Mouse (Mus musculus) CH12.LX (cell line): ENCODE measurements around the gene Lrrc75a.

Experiments used
- CTCF ChIP-seq, 2 experiments: IDR thresholded peaks in 1 of 2; conservative IDR thresholded peaks in 1 of 2; 2 replicates each; pipeline ENCODE4 v1.5.1; 2011 to 2012; ENCODE audit warnings: low read depth in 2 of 2, low read length in 2 of 2, improper control_type of control experiment in 1 of 2, inconsistent platforms in 1 of 2, mild to moderate bottlenecking in 1 of 2, moderate library complexity in 1 of 2
- EP300 ChIP-seq: IDR thresholded peaks from 2 replicates; pipeline ENCODE4 v1.6.1; 2011; ENCODE audit warnings: low read length, improper control_type of control experiment
- MAX ChIP-seq: IDR thresholded peaks from 2 replicates; pipeline ENCODE4 v1.6.1; 2011; ENCODE audit warnings: low read length, improper control_type of control experiment
- MEF2A ChIP-seq: IDR thresholded peaks from 2 replicates; pipeline ENCODE4 v1.6.1; 2014; ENCODE audit warnings: low read depth, mild to moderate bottlenecking, inconsistent platforms, low read length, improper control_type of control experiment, borderline replicate concordance
- USF1 ChIP-seq: IDR thresholded peaks from 2 replicates; pipeline ENCODE4 v1.6.1; 2014; ENCODE audit warnings: low read depth, mild to moderate bottlenecking, inconsistent platforms, low read length, improper control_type of control experiment
- ZNF384 ChIP-seq: IDR thresholded peaks from 2 replicates; pipeline ENCODE4 v1.6.1; 2012; ENCODE audit warnings: low read depth, low read length, improper control_type of control experiment, inconsistent platforms

DNA sequence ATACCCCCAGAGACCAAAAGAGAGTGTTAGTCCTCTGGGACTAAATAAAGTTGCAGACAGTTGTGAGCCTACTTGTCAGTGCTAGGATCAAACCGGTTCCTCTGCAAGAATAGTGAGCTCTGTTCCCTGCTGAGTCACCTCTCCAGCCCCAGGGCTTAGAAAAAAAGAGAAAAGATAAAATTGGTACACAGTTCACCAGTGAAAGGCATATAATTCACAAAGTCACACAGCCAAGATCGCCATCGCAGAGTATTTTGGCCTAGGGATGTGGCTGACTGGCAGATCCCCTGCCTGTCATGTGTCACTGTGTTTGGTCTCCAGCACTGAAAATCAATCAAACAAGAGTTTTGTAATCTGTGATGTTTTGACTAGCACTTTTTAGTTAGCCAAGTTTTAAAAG, 80.0 kb downstream of the Lrrc75a start:
- TF ChIP-seq MAX: no peak
- TF ChIP-seq MEF2A: no peak
- no peak for TF ChIP-seq EP300
- no peak for TF ChIP-seq CTCF (conservative IDR thresholded peaks at IDR 0.05 in 1 of 2, IDR thresholded peaks at IDR 0.05 in 1 of 2; ENCODE audit: low read depth in 2 of 2, low read length in 2 of 2)
- no peak for TF ChIP-seq USF1
- TF ChIP-seq ZNF384: no peak
